Mouse (Mus musculus) ES-E14 (cell line): Measurements from ENCODE around the gene Epas1.

Experiments used
- HCFC1 ChIP-seq: IDR thresholded peaks from 2 replicates; pipeline ENCODE4 v1.6.1; 2012; ENCODE audit warnings: low read length, inconsistent platforms, borderline replicate concordance; ENCODE audit not compliant: insufficient read depth
- MAFK ChIP-seq: IDR thresholded peaks from 2 replicates; pipeline ENCODE4 v1.6.1; 2014; ENCODE audit warnings: mild to moderate bottlenecking, low read depth, low read length, inconsistent platforms; ENCODE audit not compliant: insufficient read depth
- ZC3H11A ChIP-seq: IDR thresholded peaks from 2 replicates; pipeline ENCODE4 v1.6.1; 2012; ENCODE audit warnings: low read depth, mild to moderate bottlenecking, inconsistent platforms, low read length, borderline replicate concordance
- ZNF384 ChIP-seq: IDR thresholded peaks from 2 replicates; pipeline ENCODE4 v1.6.1; 2012; ENCODE audit warnings: low read depth, low read length, inconsistent platforms

DNA sequence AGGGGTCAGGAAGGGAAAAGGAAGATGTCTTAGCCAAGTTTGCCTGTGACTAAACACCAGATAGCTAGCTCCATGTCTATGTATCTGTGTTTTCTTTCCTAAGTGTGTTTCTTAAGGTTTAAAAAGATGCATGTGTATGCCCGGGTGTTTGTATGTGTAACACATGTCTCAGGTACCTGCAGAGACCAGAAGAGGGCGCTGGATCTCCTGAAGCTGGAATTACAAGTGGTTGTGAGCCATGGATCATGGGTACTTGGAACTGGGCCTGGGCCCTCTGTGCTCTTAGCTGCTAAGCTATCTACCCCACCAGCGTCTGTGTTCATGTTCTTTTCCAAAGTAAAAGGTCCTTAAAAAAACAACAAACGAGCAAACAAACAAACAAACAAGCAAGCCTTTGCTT lies 12.9 kb downstream of the Epas1 start:
- TF ChIP-seq ZC3H11A, result no peak
- TF ChIP-seq ZNF384, result no peak
- TF ChIP-seq MAFK, result no peak
- TF ChIP-seq HCFC1, result no peak
